Mouse (Mus musculus) forebrain, embryonic 13.5 days (tissue): ENCODE measurements around the gene Bcl7a. TPM values are rescaled to one million over a fixed set of nuclear protein-coding genes. Genes with fewer than 3 reads are reported as not detected.

ENCODE experiments used
- ATAC-seq: fragments of 200-750 bp; cut with Nextera tagmentation; 2 replicates; pipeline ENCODE4 v1.8.0; 2017
- H3K27ac ChIP-seq: fragments of 300-500 bp; sonication (generic); 2 replicates; pipeline ENCODE4 v1.5.1; 2015; ENCODE audit warnings: inconsistent platforms, mild to moderate bottlenecking, moderate library complexity
- H3K27me3 ChIP-seq: fragments of 300-500 bp; sonication (generic); 2 replicates; pipeline ENCODE4 v1.6.1; 2015; ENCODE audit warnings: mild to moderate bottlenecking, inconsistent platforms
- H3K36me3 ChIP-seq: fragments of 300-500 bp; sonication (generic); 2 replicates; pipeline ENCODE4 v1.6.1; 2015; ENCODE audit warnings: mild to moderate bottlenecking, inconsistent platforms; ENCODE audit not compliant: poor library complexity, severe bottlenecking
- H3K4me1 ChIP-seq: fragments of 300-500 bp; sonication (generic); 2 replicates; pipeline ENCODE4 v1.6.1; 2015; ENCODE audit warnings: inconsistent platforms
- H3K4me2 ChIP-seq: fragments of 300-500 bp; sonication (generic); 2 replicates; pipeline ENCODE4 v1.6.1; 2015; ENCODE audit warnings: inconsistent platforms, mild to moderate bottlenecking, moderate library complexity
- H3K4me3 ChIP-seq: fragments of 300-500 bp; sonication (generic); 2 replicates; pipeline ENCODE4 v1.5.1; 2015; ENCODE audit warnings: mild to moderate bottlenecking, inconsistent platforms
- H3K9ac ChIP-seq: fragments of 300-500 bp; sonication (generic); 2 replicates; pipeline ENCODE4 v1.6.1; 2015; ENCODE audit warnings: mild to moderate bottlenecking, inconsistent platforms
- H3K9me3 ChIP-seq: fragments of 300-500 bp; sonication (generic); replicated peaks from 2 replicates; pipeline ENCODE4 v1.6.1; 2016; ENCODE audit warnings: inconsistent platforms
- WGBS: fragments of 180-500 bp; shearing (Covaris S2); methylation state at CpG from one replicate; pipeline ENCODE4 v1.1.7; 2015; 5-methylcytosine and 5-hydroxymethylcytosine counted together
- polyA plus RNA-seq: library from polyadenylated mRNA; unstranded; fragments of >200 nt; fragmentation: Nextera tagmentation; extraction: Ambion mirVana; gene quantifications from 2 replicates; pipeline ENCODE4 v1.2.1, GENCODE M21; 2015

Gene Bcl7a
- polyA plus RNA-seq, 1 experiment from 2014 or later = 75.0 TPM

DNA sequence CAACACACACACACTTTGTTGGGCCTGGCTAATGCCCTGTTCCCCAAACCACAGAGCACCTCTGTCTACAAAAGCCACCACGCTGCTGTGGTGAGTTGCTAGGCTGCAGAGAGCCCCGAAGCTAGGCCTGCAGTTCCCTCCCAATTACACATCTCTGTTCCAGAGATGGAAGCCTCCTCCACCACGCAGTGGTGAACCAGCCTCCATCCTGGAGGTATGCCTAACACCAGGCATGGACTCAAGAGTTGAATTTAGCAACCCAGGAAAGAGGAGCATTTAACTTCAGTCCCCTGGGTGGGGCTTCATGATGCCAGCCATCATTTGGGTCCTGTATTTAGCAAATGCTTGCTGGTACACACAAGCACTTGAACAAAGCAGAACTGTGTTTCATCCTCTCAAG lies 5.2 kb upstream of the Bcl7a start:
- Histone ChIP-seq H3K4me1 (peaks cover 10% of the 10 kb centered on the region), H3K4me3 (no peak overlapping the region), H3K27me3 (no peaks in the 10 kb centered on the region), H3K36me3 (no peaks in the 10 kb centered on the region), H3K27ac (no peak overlapping the region), H3K9me3 (no peaks in the 10 kb centered on the region), H3K9ac (no peak overlapping the region), H3K4me2 (no peak overlapping the region)
- no peak for ATAC-seq
- WGBS = 70% methylated on average over 3 of the region's 3 CpGs

DNA sequence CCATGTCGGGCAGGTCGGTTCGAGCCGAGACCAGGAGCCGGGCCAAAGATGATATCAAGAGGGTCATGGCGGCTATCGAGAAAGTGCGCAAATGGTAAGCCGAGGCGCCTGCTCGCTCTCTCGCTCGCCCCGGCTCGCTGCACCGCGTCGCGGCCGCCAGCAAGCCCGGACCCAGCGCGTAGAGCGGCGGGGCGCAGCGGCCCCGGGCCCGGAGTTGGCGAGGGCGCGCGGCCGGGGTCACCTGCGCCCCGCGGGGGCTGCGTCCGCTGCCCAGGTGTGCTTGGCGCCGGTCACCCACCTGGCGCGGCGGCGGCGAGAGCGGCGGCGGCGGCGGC lies 961 bp downstream of the Bcl7a start:
- peaks cover 34% of the 10 kb centered on the region for H3K4me1 ChIP-seq
- H3K36me3 ChIP-seq = peaks cover 4% of the 10 kb centered on the region; the same call in 1 of the 2 replicates
- ATAC-seq = peak; percentile 41
- H3K27ac ChIP-seq = peak overlapping the region; percentile 99
- H3K4me3 ChIP-seq = peak overlapping the region; percentile 79
- H3K9ac ChIP-seq = peak overlapping the region; percentile 98
- no peaks in the 10 kb centered on the region for H3K27me3 ChIP-seq
- no peaks in the 10 kb centered on the region for H3K9me3 ChIP-seq
- peak overlapping the region; percentile 85 for H3K4me2 ChIP-seq
- WGBS = under 1% methylated on average over 28 of the region's 51 CpGs

DNA sequence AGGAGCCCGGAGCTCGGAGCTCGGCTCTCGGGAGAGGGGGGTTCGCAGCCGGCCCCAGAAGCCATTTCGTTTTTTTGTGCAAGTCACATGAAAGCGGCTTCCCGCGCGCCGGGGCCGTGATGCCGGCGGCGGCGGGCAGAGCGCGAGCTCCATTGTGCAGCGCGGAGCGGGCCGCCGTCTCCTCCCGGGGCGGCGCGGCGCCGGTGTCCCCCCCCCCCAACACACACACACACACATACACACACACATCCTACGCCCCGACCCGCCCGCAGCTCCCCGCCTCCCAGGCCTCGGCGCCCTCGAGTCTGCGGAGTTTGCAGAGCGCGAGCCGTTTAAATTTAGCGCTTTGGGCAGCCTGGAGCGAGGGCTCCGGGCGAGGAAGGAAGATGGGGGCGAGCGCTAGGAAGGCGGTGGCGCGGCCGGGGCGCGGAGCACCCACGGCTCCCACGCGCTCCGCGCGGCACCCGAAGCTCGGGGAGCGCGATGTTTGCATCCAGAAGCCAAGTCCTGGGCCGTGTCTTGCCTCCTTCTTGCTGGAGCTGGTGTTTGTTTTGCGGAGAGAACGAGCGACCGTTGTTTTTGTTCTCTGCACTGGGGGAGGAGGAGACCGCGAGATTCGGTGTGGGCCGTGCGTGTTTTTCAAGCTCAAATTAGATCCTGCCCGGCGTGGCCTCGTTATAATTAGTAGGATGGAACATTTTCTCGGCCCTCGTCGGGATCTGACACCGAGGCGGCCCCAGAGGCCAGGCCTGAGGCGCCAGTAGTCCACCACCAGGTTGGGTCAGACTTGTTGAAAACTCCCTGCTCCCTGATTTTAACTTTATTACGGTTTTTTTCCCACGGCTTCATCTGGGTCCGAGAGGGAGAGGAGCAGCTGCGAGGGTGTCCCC lies 1.6 kb downstream of the Bcl7a start:
- under 1% methylated on average over 74 of the region's 87 CpGs for WGBS
- Histone ChIP-seq H3K9me3 (no peaks in the 10 kb centered on the region), H3K27me3 (no peaks in the 10 kb centered on the region), H3K4me1 (peaks cover 37% of the 10 kb centered on the region), H3K4me3 (peak overlapping the region; percentile 79), H3K9ac (peak overlapping the region; percentile 98), H3K4me2 (peak overlapping the region; percentile 85), H3K27ac (peak overlapping the region; percentile 99), H3K36me3 (peaks cover 4% of the 10 kb centered on the region; the same call in 1 of the 2 replicates)
- peak; percentile 34; the same call in 1 of the 2 replicates for ATAC-seq

DNA sequence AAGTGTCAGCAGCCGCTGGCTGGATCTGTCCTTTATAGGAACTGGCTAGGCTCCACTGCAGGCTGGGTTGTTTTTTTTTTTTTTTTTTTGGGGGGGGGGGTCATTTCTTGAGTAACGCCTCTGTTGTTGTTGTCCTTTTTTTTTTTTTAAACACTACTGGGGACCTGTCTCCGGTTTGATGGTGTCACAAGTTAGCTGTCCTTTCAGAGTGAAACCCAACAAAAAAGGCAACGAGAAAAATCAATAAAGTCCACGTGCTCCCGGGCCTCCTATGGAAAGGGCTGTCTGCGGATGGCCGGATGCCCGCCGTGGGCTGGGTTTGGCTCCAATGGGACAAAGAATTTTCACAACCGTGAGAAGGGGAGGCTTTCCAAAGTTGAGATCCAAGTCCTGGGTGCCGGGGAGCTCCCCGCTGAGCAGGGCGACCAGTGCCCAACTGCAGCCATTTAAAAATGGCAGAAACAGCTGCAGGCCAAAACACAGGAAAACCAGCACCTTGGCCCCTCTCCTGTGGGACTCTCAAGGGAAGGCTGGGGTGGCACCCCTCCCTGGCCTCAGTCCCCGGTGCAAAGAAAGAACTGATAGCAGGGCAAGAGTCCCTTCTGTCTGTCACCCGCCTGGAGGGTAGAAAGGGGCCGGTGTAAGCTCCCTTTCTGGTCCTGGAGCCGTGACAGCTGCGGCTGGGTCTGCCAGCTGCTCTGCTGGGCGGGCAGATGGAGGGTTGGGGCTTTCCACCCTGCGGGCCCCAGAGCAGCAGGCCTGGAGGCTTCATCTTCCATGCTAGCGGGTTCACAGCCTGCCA lies 2.4 kb downstream of the Bcl7a start:
- Histone ChIP-seq H3K36me3 (peaks cover 4% of the 10 kb centered on the region; the same call in 1 of the 2 replicates), H3K9ac (peak overlapping the region; percentile 98), H3K4me1 (peaks cover 37% of the 10 kb centered on the region), H3K9me3 (no peaks in the 10 kb centered on the region), H3K27ac (peak overlapping the region; percentile 99), H3K4me3 (peak overlapping the region; percentile 79), H3K4me2 (peak overlapping the region; percentile 85), H3K27me3 (no peaks in the 10 kb centered on the region)
- WGBS = 2% methylated on average over 22 of the region's 22 CpGs
- peak; percentile 76 for ATAC-seq

DNA sequence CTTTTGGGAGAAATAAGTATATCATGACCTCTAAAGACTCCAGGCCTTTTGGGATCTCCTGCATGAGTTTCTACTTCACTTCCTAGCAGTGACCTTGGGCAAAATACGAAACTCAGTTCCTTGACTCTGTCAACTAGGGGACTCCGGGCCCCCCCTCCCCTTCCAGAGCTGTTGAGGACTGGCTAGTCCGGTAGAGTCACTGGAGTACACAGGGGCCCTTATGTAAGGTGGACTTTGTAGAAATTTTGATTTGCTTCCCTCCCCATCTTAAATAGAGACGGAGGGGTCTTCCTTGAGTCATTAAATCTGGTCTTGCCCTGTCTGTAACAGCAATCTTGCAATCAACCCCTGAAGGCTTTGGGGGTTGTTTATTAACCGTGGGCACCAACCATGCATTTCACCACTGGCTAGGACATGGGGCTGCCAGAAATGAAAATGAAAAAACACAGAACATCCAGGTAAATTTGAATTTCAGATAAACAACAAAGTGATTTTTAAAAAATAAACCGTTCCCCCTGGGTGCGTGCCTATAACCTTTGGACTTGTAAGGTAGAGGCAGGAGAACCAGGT lies 3.2 kb downstream of the Bcl7a start:
- Histone ChIP-seq H3K27ac (peak overlapping the region; percentile 99), H3K36me3 (peaks cover 9% of the 10 kb centered on the region), H3K4me3 (peak overlapping the region; percentile 79), H3K4me1 (peaks cover 37% of the 10 kb centered on the region), H3K27me3 (no peaks in the 10 kb centered on the region), H3K9ac (peak overlapping the region; percentile 98), H3K9me3 (no peaks in the 10 kb centered on the region), H3K4me2 (peak overlapping the region; percentile 85)
- ATAC-seq = no peak
- WGBS = 68% methylated on average over 7 of the region's 7 CpGs

DNA sequence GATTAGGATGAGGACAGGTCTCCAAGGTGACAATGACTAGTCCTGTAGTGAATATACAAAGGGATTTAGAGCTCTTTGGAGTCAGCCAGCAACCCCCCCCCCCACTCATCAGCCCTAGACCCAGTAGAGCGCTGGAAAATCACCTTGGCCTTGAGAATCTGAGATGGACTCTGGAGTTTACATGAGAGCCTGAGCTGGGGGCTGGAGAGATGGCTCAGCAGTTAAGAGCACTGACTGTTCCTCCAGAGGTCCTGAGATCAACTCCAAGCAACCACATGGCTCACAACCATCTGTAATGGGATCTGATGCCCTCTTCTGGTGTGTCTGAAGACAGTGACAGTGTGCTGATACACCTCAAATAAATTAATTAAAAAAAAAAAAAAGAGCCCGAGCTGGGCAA lies 4.4 kb downstream of the Bcl7a start:
- peaks cover 45% of the 10 kb centered on the region for H3K4me1 ChIP-seq
- no peak for ATAC-seq
- no peak overlapping the region for H3K27ac ChIP-seq
- H3K9ac ChIP-seq = no peak overlapping the region
- no peak overlapping the region for H3K4me3 ChIP-seq
- H3K27me3 ChIP-seq = no peaks in the 10 kb centered on the region
- H3K4me2 ChIP-seq = peak overlapping the region; percentile 85
- no peaks in the 10 kb centered on the region for H3K9me3 ChIP-seq
- WGBS = 72% methylated on average over 2 of the region's 2 CpGs
- peaks cover 21% of the 10 kb centered on the region for H3K36me3 ChIP-seq

DNA sequence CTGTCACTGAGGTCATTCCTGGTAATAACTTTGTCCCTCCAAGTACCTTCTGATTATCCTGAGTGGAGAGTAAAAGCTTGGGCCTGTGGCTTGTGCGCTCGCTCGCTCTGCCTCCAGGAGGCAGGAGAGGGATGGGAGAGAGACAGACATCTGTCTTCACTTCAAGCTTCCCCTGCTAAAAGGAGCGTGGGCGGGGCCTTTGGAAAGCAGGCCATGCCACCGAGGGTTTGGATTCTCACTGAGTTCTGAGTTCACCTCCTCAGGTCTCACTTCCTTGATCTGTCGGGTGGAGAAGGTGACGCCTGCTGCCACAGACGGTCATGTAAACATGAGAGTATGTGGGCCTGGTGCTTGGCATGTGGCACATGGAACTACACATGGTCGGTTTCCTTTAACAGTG lies 6.8 kb downstream of the Bcl7a start:
- Histone ChIP-seq H3K4me1 (peaks cover 43% of the 10 kb centered on the region), H3K27me3 (no peaks in the 10 kb centered on the region)
- WGBS = 74% methylated on average over 10 of the region's 10 CpGs

DNA sequence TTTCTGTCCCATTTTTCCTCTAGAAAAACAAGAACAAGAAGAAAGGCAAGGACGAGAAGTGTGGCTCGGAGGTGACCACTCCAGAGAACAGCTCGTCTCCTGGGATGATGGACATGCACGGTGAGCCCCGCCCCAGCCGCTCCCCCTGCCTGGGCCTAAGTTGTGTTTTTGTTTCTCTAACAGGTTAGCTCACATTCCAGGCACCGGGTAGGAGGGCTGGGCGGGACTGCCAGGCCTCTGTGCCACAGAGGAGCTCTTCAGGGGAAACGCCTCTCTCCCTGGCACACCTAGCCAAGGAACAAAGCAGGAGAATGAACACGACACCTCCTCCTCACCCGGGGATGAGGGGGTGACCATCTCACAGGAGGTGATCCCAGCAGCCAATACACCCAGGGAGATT lies 12.3 kb downstream of the Bcl7a start:
- ATAC-seq = no peak
- Histone ChIP-seq H3K4me1 (peaks cover 12% of the 10 kb centered on the region; the same call in 1 of the 2 replicates), H3K4me2 (no peak overlapping the region), H3K4me3 (no peak overlapping the region), H3K9ac (no peak overlapping the region), H3K36me3 (peaks cover 86% of the 10 kb centered on the region), H3K9me3 (no peaks in the 10 kb centered on the region), H3K27me3 (no peaks in the 10 kb centered on the region), H3K27ac (no peak overlapping the region)
- WGBS = 84% methylated on average over 11 of the region's 11 CpGs

More for the DNA sequence above, 6.8 kb downstream of the Bcl7a start:
- Histone ChIP-seq H3K4me2 (no peak overlapping the region), H3K4me3 (no peak overlapping the region), H3K27ac (no peak overlapping the region), H3K9me3 (no peaks in the 10 kb centered on the region), H3K9ac (no peak overlapping the region), H3K36me3 (peaks cover 36% of the 10 kb centered on the region)
- ATAC-seq = no peak

DNA sequence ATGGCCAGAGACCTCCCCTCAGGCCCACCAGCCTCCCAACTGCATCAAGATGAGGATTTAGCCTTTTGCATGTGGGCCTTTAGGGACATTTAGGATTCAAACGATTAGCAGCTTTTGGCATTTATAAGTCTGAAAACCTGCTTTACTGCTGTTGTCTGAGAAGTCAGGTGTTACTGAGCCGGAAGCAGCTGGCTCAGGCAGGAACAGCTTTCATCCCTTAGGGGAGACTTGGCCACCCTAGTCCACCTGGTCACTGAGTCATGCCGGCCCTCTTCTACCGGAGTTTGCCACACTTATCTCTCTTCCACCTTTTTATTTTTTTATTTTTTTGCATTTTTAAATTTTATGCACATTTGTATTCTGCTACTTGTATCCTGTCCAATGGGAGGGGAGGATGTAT lies 13.6 kb downstream of the Bcl7a start:
- 94% methylated on average over 4 of the region's 4 CpGs for WGBS
- H3K36me3 ChIP-seq = peaks cover 90% of the 10 kb centered on the region
- no peak overlapping the region for H3K27ac ChIP-seq
- ATAC-seq = no peak
- H3K4me3 ChIP-seq = no peak overlapping the region
- no peak overlapping the region for H3K9ac ChIP-seq
- no peak overlapping the region for H3K4me2 ChIP-seq
- H3K4me1 ChIP-seq = peaks cover 12% of the 10 kb centered on the region; the same call in 1 of the 2 replicates
- no peaks in the 10 kb centered on the region for H3K9me3 ChIP-seq
- no peaks in the 10 kb centered on the region for H3K27me3 ChIP-seq

DNA sequence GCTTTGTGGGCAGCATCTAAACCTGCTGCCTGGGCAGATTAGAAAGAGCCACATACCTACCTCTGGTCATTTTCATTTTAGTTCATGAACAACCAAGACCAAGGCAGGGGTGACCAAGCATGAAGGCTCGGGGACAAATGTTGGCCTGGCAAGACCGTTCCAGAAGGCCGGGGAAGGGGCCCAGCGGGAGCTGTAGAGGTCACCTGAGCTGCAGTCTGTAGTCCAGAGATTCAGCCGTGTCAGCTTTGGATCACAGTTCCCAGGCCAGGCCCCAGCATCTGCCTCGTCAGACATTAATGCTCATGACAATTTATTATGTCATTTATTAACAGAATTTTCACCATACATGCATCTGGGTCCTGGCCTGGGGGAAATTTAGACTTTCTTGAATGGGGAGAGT lies 15.8 kb downstream of the Bcl7a start:
- no peak overlapping the region for H3K27ac ChIP-seq
- no peak overlapping the region for H3K4me2 ChIP-seq
- H3K4me1 ChIP-seq = no peaks in the 10 kb centered on the region
- no peaks in the 10 kb centered on the region for H3K27me3 ChIP-seq
- no peak overlapping the region for H3K9ac ChIP-seq
- no peak for ATAC-seq
- WGBS = 96% methylated on average over 6 of the region's 6 CpGs
- peaks cover 99% of the 10 kb centered on the region for H3K36me3 ChIP-seq
- no peaks in the 10 kb centered on the region for H3K9me3 ChIP-seq
- no peak overlapping the region for H3K4me3 ChIP-seq

DNA sequence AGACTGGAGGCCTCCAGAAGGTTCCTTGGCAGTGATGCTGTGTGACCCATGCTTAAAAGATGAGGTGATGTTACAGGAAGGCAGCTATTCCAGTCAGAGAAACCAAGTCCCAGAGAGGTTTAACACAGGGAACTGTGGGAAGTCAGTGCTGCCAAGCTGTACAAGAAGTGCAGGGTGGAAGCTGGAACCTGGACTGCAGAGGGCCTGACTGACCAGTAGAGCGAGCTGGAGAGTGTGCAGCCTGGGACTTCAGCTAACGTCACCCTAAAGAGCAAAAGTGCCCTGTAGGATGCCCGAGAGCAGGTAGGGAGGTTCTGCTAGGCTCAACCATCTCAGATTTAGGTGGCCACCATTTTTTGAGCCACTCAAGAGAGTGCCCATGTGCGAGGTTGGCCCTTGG lies 19.3 kb downstream of the Bcl7a start:
- no peaks in the 10 kb centered on the region for H3K4me1 ChIP-seq

More for the DNA sequence above, 19.3 kb downstream of the Bcl7a start:
- Histone ChIP-seq H3K27ac (no peak overlapping the region), H3K27me3 (no peaks in the 10 kb centered on the region), H3K9me3 (no peaks in the 10 kb centered on the region), H3K4me3 (no peak overlapping the region), H3K9ac (no peak overlapping the region), H3K36me3 (peaks cover 96% of the 10 kb centered on the region), H3K4me2 (no peak overlapping the region)
- WGBS = 86% methylated on average over 4 of the region's 4 CpGs
- ATAC-seq = no peak
